Mouse (Mus musculus) liver, embryonic 14.5 days (tissue): ENCODE data around the gene Pald1. TPM values are rescaled to one million over a fixed set of nuclear protein-coding genes. Genes with fewer than 3 reads are reported as not detected.
A peak's percentile ranks its signal among the peaks of the same experiment; 100 is the strongest.

ENCODE experiments used
- ATAC-seq: fragments of 200-750 bp; cut with Nextera tagmentation; 2 replicates; pipeline ENCODE4 v1.8.0; 2017; ENCODE audit warnings: moderate number of reproducible peaks, mild to moderate bottlenecking, moderate library complexity; ENCODE audit not compliant: insufficient read depth
- DNase-seq, 3 experiments: peaks; one replicate each; pipeline ENCODE4 v3.0.0-alpha.2; 2012 to 2013; ENCODE audit warnings: low read depth in 3 of 3, low spot score in 3 of 3
- H3K27ac ChIP-seq: fragments of 300-500 bp; sonication (generic); 2 replicates; pipeline ENCODE4 v1.5.1; 2014; ENCODE audit warnings: moderate library complexity, mild to moderate bottlenecking, control low read depth, inconsistent platforms
- H3K27me3 ChIP-seq: fragments of 300-500 bp; sonication (generic); 2 replicates; pipeline ENCODE4 v1.6.1; 2014; ENCODE audit warnings: mild to moderate bottlenecking, low read length, moderate library complexity; ENCODE audit not compliant: control insufficient read depth, insufficient read depth
- H3K36me3 ChIP-seq: fragments of 300-500 bp; sonication (generic); replicated peaks from 2 replicates; pipeline ENCODE4 v1.6.1; 2014; ENCODE audit warnings: low read depth; ENCODE audit not compliant: control insufficient read depth, insufficient read depth
- H3K4me1 ChIP-seq, 2 experiments: fragments of 200-500 bp in 1 of 2; fragments of 300-500 bp in 1 of 2; sonication (generic) in 1 of 2; replicated peaks; 2 replicates each; pipeline ENCODE4 v1.6.1; 2012 to 2014; ENCODE audit warnings: antibody characterized with exemption in 1 of 2, inconsistent platforms in 1 of 2, low read length in 1 of 2; ENCODE audit not compliant: control insufficient read depth in 2 of 2, insufficient read depth in 2 of 2
- H3K4me2 ChIP-seq: fragments of 300-500 bp; sonication (generic); 2 replicates; pipeline ENCODE4 v1.6.1; 2014; ENCODE audit warnings: low read depth, mild to moderate bottlenecking, control low read depth, moderate library complexity
- H3K4me3 ChIP-seq, 2 experiments: fragments of 200-500 bp in 1 of 2; fragments of 300-500 bp in 1 of 2; sonication (generic) in 1 of 2; 2 replicates each; pipeline ENCODE4 v1.5.1; 2012 to 2014; ENCODE audit warnings: low read depth in 2 of 2, low read length in 2 of 2, mild to moderate bottlenecking in 2 of 2, control low read depth in 1 of 2, inconsistent platforms in 1 of 2, moderate library complexity in 1 of 2; ENCODE audit not compliant: insufficient read depth in 1 of 2
- H3K9ac ChIP-seq: fragments of 300-500 bp; sonication (generic); replicated peaks from 2 replicates; pipeline ENCODE4 v1.6.1; 2014; ENCODE audit warnings: mild to moderate bottlenecking, control low read depth, moderate library complexity
- H3K9me3 ChIP-seq: fragments of 300-500 bp; sonication (generic); 2 replicates; pipeline ENCODE4 v1.6.1; 2016; ENCODE audit warnings: low read length, mixed read lengths; ENCODE audit not compliant: control insufficient read depth
- CTCF ChIP-seq: IDR thresholded peaks from 2 replicates; pipeline ENCODE4 v1.5.1; 2016; ENCODE audit warnings: antibody characterized with exemption, low read depth, control low read depth
- EP300 ChIP-seq: IDR thresholded peaks from 2 replicates; pipeline ENCODE4 v1.6.1; 2016; ENCODE audit warnings: antibody characterized with exemption, low read depth
- WGBS: fragments of 180-500 bp; shearing (Covaris S2); extraction: QIAGEN DNeasy Blood & Tissue Kit; methylation state at CpG from one replicate; pipeline ENCODE4 v1.1.7; 2014; ENCODE audit not compliant: insufficient replicate concordance; 5-methylcytosine and 5-hydroxymethylcytosine counted together
- polyA plus RNA-seq, 2 experiments: library from polyadenylated mRNA; depleted of rRNA in 1 of 2; stranded (reverse) in 1 of 2; unstranded in 1 of 2; fragments of >200 nt; fragmentation: Nextera tagmentation in 1 of 2; extraction: Ambion mirVana in 1 of 2; gene quantifications; 2 replicates each; pipeline versions ENCODE4 v1.2.1 to v1.2.3; 2012 to 2014

Pald1 gene
- polyA plus RNA-seq, 2 experiments: 4.0 to 4.4 TPM

GRCm38 (mm10) chr10:61416561-61416960 is 33.2 kb upstream of the Pald1 start:
- Histone ChIP-seq H3K36me3 (no peaks in the 10 kb centered on the region), H3K9ac (no peak overlapping the region), H3K27ac (no peak overlapping the region), H3K4me3 (no peak overlapping the region), H3K4me1 (peaks cover 27 to 40% of the 10 kb centered on the region in 2 experiments), H3K4me2 (no peak overlapping the region), H3K27me3 (peaks cover 42% of the 10 kb centered on the region), H3K9me3 (no peaks in the 10 kb centered on the region)
- no peak for TF ChIP-seq CTCF
- TF ChIP-seq EP300: no peak
- WGBS: 63% methylated on average over 7 of the region's 7 CpGs
- DNase-seq (no peak), ATAC-seq (no peak)

GRCm38 (mm10) chr10:61415890-61416289 is 32.6 kb upstream of the Pald1 start:
- Histone ChIP-seq H3K36me3 (no peaks in the 10 kb centered on the region), H3K27me3 (peaks cover 41% of the 10 kb centered on the region), H3K9me3 (no peaks in the 10 kb centered on the region), H3K4me1 (peaks cover 27 to 42% of the 10 kb centered on the region in 2 experiments), H3K27ac (no peak overlapping the region), H3K4me3 (no peak overlapping the region), H3K9ac (no peak overlapping the region), H3K4me2 (no peak overlapping the region)
- TF ChIP-seq CTCF: no peak
- TF ChIP-seq EP300: no peak
- WGBS: 36% methylated on average over 8 of the region's 8 CpGs
- no peak for ATAC-seq
- DNase-seq: no peak

GRCm38 (mm10) chr10:61415240-61415639 is 31.9 kb upstream of the Pald1 start:
- H3K27ac ChIP-seq: no peak overlapping the region
- H3K27me3 ChIP-seq: peaks cover 35% of the 10 kb centered on the region
- TF ChIP-seq EP300 (no peak), CTCF (peak; percentile 40)
- WGBS: 80% methylated on average over 3 of the region's 3 CpGs
- H3K9me3 ChIP-seq: no peaks in the 10 kb centered on the region
- H3K4me1 ChIP-seq: peaks cover 28 to 44% of the 10 kb centered on the region in 2 experiments
- H3K4me2 ChIP-seq: no peak overlapping the region
- no peak for ATAC-seq
- no peak for DNase-seq
- H3K4me3 ChIP-seq: no peak overlapping the region
- no peak overlapping the region for H3K9ac ChIP-seq
- H3K36me3 ChIP-seq: no peaks in the 10 kb centered on the region

- H3K4me1 ChIP-seq: peaks cover 30 to 42% of the 10 kb centered on the region in 2 experiments
- peak overlapping the region; percentile 75 for H3K4me2 ChIP-seq
- H3K27me3 ChIP-seq: peaks cover 13% of the 10 kb centered on the region
- peak; percentile 93 for ATAC-seq
- peak overlapping the region; percentile 68 for H3K9ac ChIP-seq
- H3K9me3 ChIP-seq: no peaks in the 10 kb centered on the region
- WGBS: 4% methylated on average over 21 of the region's 21 CpGs
- H3K27ac ChIP-seq: peak overlapping the region; percentile 98
- peak overlapping the region; percentile 34 to 43 for H3K4me3 ChIP-seq
- no peak for TF ChIP-seq CTCF
- TF ChIP-seq EP300: peak; percentile 81
- peak; percentile 71 to 79 (median 75) for DNase-seq
- H3K36me3 ChIP-seq: no peaks in the 10 kb centered on the region
Observed at GRCm38 (mm10) chr10:61412910-61413625, 29.7 kb upstream of the Pald1 start.

- WGBS: 55% methylated on average over 9 of the region's 9 CpGs
Observed at GRCm38 (mm10) chr10:61410193-61410592, 26.9 kb upstream of the Pald1 start.

More at GRCm38 (mm10) chr10:61410193-61410592, 26.9 kb upstream of the Pald1 start:
- Histone ChIP-seq H3K9me3 (no peaks in the 10 kb centered on the region), H3K27ac (no peak overlapping the region), H3K9ac (no peak overlapping the region), H3K27me3 (no peaks in the 10 kb centered on the region), H3K36me3 (no peaks in the 10 kb centered on the region), H3K4me3 (no peak overlapping the region), H3K4me2 (no peak overlapping the region), H3K4me1 (peaks cover 25 to 33% of the 10 kb centered on the region in 2 experiments)
- ATAC-seq (no peak), DNase-seq (no peak)
- no peak for TF ChIP-seq EP300
- no peak for TF ChIP-seq CTCF
